Mouse (Mus musculus): Measurements from ENCODE around the gene Tbc1d20.
A peak's percentile ranks its signal among the peaks of the same experiment; 100 is the strongest.

Tbc1d20 gene

DNA sequence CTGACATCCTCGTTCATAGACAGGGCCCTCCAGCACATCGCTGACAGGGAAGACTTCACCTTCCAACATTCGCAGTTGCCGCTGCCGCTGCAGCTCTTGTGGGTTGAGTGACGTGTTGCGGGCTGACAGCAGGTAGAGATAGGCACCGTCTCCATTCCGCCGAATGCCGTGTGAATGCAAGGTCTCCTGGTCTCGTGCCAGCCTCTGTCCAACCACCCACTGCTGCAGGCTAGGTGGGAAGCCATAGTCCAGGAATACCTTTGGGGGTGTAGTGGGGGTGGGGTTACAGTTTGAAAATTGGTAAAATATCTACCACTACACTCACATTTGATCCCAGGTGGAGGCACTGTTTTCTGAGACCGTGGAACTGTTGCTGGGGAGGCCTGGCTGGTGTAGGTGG is 32.5 kb downstream of the Tbc1d20 start:
- no peak for DNase-seq (ENCODE audit: low read depth, low spot score)

GRCm38 (mm10) chr2:152326654-152327053 is 33.0 kb downstream of the Tbc1d20 start:
- no peak for DNase-seq (ENCODE audit: low read depth, low spot score)

GRCm38 (mm10) chr2:152327980-152328379 is 34.4 kb downstream of the Tbc1d20 start:
- no peak for DNase-seq (ENCODE audit: low read depth, low spot score)

DNA sequence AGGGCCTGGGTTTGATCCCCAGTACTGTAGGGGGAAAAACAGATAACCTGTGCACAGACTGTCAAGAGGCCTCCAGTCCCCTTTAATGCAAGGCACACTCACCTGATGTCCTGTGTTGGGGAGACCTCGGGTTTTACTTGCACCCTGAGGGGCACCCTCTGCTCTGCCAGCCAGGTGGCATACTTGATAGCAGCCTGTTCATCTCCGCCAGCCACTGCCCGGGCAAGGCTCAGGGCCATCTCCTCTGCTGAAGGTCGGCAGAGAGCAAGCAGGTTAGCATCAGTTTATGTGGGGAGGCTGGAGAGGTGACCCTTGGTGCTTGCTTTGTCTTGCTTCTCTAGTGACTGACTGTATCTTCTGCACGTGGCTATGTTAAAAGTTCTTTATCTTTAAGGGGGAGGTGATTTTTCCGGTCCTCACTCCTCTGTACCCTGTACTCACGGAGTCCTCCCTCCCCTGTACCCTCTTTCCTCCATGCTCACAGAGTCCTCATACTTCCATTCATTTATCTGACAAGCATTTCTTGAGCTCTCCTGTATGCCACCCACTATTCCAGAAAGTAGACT is 37.3 kb downstream of the Tbc1d20 start:
- no peak for DNase-seq (ENCODE audit: low read depth, low spot score)

- DNase-seq (ENCODE audit: low read depth, low spot score): peak; percentile 98
Observed at GRCm38 (mm10) chr2:152332101-152332825, 38.6 kb downstream of the Tbc1d20 start, which contains the start of gene Rbck1. Rbck1 (minus strand) TSS chr2:152332653.

GRCm38 (mm10) chr2:152333345-152334006 is 39.8 kb downstream of the Tbc1d20 start:
- no peak for DNase-seq (ENCODE audit: low read depth, low spot score)

GRCm38 (mm10) chr2:152335289-152335820 is 41.7 kb downstream of the Tbc1d20 start:
- DNase-seq (ENCODE audit: low read depth, low spot score): peak; percentile 69

DNA sequence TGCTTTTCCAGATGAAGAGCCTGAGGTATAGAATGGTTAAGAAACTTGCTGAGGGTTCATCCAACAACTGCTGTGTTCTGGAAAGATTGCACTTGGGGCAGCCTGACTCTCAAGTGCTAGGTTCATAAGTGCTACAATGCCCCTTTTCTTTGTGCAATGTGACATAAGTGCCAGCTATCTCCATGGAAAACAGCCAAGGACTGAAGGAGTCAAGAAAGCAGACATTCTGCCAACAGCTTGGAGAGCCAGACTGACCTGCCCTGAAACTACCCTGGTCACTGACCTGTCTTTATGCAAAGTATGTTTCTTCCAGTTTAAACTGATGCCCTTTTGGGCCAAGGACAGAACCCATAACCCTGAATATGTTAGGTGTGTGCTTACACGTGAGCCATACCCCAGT is 43.2 kb downstream of the Tbc1d20 start:
- DNase-seq (ENCODE audit: low read depth, low spot score): no peak

DNA sequence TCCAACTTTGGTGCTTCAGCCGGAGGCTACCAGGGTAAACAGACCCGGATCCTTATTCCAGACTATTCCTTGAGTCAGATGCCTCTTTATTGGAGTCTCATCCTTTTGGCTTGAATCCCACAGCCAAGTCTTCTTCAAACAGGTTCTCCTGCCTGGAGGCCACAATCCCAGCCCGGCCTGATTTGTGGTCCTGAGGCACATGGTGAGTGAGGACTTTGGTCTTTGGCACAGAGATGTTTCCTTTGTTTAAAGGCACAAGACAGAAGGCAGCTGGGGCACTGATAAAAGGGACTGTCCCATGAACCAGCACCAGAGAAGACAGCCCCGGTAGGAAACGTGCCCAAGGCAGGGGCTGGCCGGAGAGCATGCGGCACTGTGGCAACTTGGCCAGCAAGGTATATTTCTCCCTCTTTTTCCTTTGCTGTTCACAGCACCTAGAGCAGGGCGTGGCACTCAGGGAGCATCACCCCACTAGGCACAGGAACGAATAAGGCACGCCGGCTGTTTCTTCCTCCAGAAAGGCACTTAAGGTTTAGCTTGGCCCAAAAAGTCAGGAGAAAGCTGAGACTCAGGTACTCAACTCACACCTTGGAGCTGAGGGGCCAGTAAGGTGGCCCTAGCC is 44.1 kb downstream of the Tbc1d20 start:
- DNase-seq (ENCODE audit: low read depth, low spot score): no peak

GRCm38 (mm10) chr2:152338319-152338718 is 44.7 kb downstream of the Tbc1d20 start:
- no peak for DNase-seq (ENCODE audit: low read depth, low spot score)

DNA sequence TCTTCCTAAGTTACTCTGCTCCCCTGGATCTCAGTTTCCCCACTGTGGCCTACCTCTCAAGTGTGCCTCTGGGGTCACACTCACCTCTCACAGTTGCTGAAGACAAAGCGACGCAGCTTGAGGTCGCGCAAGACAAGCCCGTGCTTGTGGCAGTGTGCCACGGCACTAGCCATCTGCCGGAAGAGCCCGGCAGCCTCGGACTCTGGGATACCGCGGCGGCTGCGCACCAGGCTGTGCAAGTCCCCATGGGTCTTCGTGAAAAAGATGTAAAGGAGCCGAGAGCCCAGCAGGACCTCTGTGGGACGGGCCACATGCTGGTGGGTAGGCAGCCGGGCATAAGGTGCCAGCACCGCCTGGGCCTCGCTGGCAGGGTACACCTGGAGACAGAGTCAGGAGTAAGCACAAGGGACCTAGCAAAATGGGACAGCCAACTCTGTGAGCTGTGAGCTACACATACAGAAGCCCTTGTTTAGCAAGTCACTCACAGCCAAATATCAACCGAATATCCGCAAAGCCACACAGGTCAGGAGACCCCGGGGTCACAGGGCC is 46.1 kb downstream of the Tbc1d20 start:
- peak; percentile 50 for DNase-seq (ENCODE audit: low read depth, low spot score)

- DNase-seq (ENCODE audit: low read depth, low spot score): peak; percentile 87
Observed at GRCm38 (mm10) chr2:152343329-152344213, 49.9 kb downstream of the Tbc1d20 start, which contains the start of gene Trib3. Trib3 (minus strand) TSS chr2:152344032.

- DNase-seq (ENCODE audit: low read depth, low spot score): no peak
Observed at GRCm38 (mm10) chr2:152344361-152344760, 50.7 kb downstream of the Tbc1d20 start.

DNA sequence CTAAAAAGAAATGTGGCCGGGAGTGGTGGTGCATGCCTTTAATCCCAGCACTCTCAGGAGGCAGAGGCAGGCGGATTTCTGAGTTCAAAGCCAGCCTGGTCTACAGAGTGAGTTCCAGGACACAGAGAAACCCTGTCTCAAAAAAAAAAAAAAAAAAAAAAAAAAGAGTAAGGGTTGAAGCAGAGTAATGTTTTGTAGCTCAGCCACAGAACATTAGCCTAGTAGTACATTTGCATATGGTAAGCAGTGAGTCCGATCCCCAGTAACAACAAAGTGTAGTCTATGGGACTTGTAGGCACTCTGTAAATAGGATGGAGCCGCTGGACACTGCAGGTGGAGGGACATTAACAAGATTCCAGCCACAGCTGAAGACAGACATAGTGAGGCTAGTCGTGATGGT is 51.3 kb downstream of the Tbc1d20 start:
- DNase-seq (ENCODE audit: low read depth, low spot score): no peak

DNA sequence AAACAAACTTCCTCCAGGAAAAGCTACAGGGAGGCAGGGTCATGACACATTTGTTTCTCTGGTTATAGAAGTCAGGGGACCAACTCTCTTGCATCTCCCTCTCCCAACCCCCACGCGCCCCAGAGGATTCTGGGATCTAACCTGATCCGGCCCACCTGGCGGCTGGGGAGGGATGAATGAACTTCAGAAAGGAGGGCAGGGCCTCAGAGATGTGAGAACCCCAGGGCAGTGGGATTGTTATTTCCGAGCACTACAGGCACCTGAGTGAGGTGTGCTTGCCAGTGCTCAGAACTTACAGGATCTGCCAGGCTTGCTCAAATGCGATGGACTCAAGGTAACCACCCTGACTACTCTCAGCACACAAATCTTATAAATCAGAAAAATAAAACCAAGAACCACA is 51.8 kb downstream of the Tbc1d20 start:
- no peak for DNase-seq (ENCODE audit: low read depth, low spot score)

DNA sequence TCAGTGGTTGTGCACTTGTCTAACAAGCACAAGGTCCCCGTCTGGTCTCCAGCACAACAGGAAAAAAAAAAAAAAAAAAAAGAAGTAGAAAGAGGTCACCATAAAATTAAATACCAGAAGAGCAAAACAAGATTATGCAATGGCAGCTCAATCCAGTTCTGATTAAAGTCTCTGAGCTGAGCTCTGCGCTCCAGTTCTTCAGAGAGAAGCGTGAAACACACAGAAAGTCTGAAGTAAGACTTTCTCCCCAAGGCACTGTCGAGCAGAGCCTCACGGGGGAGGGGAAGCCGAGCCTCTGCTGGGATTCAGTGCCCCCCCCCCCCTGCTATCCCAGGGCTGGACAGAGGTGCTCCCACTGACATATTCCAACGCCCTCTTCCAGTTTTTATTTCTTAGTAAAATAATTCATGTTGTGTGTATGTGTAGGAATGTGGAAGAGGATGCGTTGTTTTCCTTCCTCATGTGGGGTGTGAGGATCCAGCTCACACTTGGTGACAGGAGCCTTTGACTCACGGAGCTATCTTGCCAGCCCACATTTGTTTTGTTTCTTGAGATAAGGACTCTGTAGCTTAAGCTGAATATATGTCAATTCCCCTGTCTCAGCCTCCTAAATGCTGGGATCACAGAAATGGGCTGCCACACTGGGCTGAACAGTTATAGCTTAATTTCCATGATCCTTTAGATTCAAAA is 53.3 kb downstream of the Tbc1d20 start:
- no peak for DNase-seq (ENCODE audit: low read depth, low spot score)

GRCm38 (mm10) chr2:152347722-152348121 is 54.1 kb downstream of the Tbc1d20 start:
- DNase-seq (ENCODE audit: low read depth, low spot score): no peak

DNA sequence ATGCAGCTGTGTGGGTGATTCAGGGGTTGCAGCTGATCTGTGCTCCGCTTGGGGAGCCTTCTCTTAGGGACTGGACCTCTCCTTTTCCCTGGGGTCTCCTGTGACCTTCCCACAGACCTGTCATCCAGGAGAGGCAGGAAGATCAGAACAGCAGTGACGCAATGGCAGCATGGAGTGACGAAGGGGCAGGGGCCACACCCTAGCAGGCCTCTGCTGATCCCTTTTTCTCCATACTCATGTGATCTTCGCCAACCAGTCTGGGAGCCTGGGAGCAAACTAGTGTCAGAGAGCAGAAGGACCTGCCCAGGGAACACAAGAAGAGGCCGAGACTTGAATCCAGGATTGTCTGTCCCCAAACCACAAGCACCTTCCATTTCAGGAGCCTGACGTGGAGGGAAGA is 55.6 kb downstream of the Tbc1d20 start:
- no peak for DNase-seq (ENCODE audit: low read depth, low spot score)

DNA sequence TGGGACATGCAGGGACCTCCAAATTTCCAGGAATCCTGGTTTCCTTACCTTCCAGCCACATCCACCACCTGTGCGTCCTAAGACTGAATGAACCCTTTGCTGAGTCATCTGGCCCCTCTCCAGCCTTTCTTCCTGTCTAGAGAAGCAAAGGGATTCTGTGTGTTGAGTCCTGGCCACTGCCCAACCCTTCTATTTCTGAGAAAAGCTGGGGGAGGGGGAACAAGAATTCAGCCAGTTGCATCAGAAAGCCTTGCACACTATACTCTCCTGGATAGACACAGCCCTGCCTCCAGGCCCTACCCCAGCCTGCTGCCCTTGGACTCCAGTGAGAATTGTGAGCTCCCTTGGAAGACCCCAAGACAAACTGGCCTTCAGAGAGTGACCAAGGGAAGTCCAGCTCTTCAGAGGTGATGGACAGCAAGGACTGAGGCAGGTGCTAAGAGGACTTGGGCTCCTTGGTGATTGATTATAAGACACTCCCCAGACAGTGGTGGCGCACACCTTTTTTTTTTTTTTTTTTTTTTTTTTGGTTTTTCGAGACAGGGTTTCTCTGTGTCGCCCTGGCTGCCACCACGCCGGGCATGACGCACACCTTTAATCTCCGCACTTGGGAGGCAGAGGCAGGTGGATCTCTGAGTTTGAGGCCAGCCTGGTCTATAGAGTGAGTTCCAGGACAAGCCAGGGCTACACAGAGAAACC is 56.4 kb downstream of the Tbc1d20 start:
- peak; percentile 69 for DNase-seq (ENCODE audit: low read depth, low spot score)

GRCm38 (mm10) chr2:152357254-152357653 is 63.6 kb downstream of the Tbc1d20 start:
- no peak for DNase-seq (ENCODE audit: low read depth, low spot score)

All from brain, adult 2 months (tissue).